Mouse (Mus musculus) adrenal gland, postnatal 36 days (tissue): ENCODE results near the gene Tmem163. TPM values are rescaled to one million over a fixed set of nuclear protein-coding genes. Genes with fewer than 3 reads are reported as not detected.
A peak's percentile ranks its signal among the peaks of the same experiment; 100 is the strongest.

ENCODE experiments used
- DNase-seq, 2 experiments: peaks; one replicate each; pipeline ENCODE4 v3.0.0; 2021; ENCODE audit warnings: mixed read lengths in 1 of 2
- long read RNA-seq, 2 experiments: library from polyadenylated mRNA; stranded (forward); transcript quantifications; one replicate each; pipeline ENCODE4 v2.0.0; 2021; ENCODE audit warnings: borderline sequencing depth in 2 of 2
- total RNA-seq, 2 experiments: library from RNA; stranded (reverse); gene quantifications; 2 replicates each; pipeline ENCODE4 v1.2.3; 2021

The Tmem163 gene
- total RNA-seq: under 1 TPM in 1 of 2 experiments, not detected in 1; 0.26 TPM
- long read RNA-seq, experiment 1, partial matches to known transcripts: 0 of 1 reads
- long read RNA-seq, experiment 1, other reads (novel, unspliced or antisense): 1 of 1 reads
- long read RNA-seq, experiment 2: 0 reads

DNA sequence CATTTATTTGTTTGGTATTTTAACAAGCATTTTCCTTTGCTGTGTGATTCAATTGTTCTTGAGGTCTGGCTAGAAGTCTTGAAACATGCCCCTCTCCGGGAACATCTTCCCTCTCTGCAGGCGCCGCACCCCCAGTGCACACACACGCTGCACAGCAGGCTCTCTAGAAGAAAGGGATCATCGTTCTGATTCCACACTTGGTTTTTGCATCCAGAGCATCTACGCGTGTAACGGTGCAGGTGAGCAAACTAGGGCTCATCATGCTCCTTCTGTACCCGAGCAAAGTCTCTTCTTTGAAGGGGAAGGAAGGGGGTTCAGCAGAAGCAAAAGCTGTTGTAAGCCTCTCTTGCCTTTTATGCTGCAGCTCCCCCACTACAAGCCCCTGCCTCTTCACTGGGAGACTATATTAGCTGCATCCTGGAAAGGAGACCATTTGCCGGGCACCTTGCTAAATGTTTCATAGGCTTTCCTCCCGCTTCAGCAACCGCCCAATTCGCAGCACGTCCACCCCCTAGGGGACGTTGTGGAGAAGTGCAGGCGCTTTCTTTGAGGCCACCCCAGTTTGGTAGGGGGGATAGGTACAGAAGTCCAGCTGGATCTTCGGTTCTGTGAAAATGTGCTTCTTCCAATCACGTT is at the start of gene Tmem163:
Tmem163 (minus strand) TSS at position 51 of the 636 bp plus-strand sequence.
- DNase-seq: peak; percentile 45 to 57

DNA sequence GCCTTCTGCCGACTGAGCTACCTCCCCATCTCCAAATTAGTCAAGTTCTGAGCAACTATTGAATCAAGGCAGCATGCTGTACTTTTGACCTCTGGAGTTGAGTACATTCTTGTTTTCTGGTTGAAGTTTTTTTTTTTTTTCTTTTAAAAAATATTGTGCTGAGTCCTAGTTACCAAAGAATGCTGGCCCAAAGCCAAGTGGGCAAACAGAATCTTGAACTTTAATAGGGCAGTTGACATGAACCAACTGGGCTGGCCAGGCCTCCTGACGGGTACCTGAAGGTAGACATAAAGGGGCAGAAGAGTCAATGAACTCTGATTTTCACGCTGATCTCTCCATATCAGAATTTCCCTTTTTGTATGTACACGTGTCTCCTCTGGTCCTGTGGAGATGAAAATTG is 49.7 kb upstream of the Tmem163 start, which contains the start of gene Acmsd:
Acmsd (plus strand) TSS at position 318 of the 400 bp plus-strand sequence.
- DNase-seq: peak in 1 of 2 experiments; percentile 8

DNA sequence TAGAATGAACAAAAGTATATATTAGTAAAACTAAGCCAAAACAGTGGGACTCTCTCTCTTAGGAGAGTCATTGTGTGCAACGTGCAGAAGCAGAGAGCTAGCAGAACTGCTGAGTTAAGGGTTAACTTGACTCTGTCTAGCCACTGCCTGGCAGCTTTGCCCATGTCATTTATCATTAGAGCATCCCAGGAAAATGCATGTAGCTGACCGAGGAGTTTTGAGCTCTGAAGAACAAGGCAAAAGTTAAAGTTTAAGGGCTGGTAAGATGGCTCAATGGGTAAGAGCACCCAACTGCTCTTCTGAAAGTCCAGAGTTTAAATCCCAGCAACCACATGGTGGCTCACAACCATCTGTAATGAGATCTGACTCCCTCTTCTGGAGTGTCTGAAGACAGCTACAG is 44.2 kb upstream of the Tmem163 start:
- DNase-seq: no peak

DNA sequence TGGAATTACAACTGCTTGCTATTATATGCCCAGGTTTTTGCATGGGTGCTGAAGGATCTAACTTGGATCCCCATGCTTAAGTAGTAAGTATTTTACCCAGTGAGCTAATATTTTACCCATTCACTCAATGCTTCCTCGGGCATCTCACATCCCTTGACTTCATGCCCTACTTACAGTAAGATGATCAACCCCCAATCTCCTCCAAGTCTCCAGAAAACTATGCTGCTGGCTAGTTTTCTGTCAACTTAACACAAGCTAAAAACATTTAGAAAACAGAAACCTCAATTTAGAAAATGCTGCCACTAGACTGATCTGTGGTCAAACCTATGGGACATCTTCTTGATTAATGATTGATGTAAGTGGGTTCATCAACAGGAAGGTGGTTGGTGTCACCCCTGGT is 38.9 kb upstream of the Tmem163 start:
- no peak for DNase-seq

DNA sequence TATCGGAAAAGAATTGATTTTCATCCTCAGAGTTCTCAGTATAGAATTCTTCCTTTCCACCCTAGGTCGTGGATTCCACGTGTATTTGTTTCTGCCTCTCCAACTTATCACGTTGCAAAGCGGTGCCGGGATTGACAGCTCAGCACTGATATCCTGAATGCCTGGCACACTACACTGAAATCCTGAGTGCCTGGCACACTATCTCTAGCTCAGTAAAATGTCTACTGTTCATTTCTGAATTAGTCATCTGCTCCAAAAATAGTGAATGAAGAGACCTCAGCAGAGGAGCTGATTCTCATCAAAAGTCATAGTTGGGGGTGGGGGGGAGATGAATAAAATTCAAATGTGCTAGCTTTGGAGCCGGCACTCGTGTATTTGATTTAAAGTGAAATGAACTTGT is 37.1 kb upstream of the Tmem163 start:
- no peak for DNase-seq

DNA sequence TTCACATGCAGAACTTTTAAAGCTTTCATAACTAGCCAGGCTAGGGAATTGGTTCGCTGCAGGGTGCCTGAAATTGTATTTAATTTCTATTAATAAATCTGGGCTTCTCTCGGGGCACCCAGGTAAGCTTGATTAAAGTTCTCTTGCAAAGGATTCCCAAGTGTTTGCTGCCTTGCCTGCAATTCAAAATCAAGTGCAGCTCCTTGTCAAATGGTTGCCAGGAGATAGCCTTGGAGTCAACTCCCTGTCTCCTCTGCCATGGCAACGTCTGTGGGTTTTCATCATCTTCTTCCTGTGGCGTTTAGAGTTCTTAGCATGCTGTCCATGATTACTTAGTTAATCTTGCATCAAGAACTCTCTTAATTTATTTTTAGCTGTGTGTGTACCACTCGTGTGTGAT is 26.9 kb upstream of the Tmem163 start:
- no peak for DNase-seq

DNA sequence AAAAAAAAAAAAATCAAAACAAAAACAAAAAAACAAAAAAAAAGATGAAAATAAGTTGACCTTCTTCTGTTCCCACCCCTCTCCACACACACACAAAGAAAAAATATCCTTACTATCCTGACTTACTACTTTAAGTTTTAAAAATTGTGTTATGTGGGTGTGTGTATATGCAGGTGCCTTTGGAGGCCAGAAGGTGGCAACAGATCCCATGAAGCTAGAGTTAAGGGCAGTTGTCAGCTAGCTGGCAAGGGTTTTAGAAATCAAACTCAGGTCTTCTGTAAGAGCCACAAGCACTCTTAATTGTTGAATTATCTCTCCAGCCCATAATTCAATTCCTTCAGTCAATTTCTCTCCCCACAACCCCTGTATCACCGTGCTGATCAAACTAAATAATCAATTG is 22.8 kb upstream of the Tmem163 start:
- DNase-seq: no peak

DNA sequence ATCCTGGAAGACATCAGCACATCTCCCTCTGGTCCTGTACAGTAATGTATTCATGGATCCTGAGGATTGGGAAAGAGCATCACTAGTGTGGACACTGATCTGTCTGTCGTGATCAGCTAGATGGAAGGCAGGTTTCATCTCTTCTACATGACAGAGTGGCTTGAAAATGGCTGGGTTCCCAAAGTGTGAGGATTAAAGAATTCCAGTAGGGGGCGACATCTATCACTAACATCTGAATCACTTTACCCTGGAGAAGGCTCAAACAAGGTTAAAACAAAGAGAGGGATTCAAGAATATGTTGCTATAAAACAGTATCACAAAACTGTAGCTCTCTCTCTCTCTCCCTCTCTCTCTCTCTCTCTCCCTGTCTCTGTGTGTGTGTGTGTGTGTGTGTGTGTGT is 17.2 kb upstream of the Tmem163 start:
- no peak for DNase-seq

DNA sequence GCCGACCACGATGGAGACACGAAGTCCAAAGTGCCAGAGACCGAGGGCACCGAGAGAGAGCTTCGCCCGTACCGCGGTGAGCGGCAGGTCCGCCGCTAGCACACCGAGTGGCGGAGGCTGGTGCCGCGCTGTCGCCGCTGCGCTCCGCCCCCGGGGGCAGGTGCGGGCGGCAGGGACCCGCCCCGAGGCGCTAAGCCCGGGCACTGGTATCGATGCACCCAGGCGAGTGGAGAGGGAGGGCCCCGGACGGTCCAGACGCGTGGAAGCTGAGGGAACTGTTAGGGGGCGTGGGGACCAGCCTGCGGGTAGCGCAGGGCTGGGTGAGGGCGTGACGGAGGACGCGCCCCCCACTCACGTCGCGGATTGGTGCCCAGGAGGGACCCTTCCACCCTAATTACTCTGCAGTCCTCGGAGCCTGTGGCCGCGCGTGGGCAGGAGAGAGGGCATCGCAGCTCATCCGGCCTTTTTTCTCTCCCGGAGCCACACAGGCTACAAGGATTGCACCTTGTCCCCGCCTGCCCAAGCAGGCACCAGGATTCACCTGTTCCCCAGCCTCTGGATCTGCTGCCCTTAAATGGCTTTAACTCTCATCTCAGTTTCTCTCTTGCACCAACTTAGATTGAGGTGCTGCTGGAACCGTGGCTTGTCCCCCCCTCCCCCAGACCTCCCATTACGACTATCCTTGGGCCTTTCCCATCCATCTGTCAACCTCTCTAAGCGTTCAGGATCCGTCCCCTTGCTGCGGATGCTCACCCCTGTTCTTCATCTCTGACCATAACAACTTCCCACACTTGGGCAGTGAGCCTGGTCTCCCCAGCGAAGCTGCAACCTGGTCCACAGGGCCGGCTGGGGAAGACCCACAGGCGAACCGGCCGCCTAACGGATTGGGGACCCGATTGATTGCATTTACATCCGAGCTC is 1.4 kb downstream of the Tmem163 start:
- DNase-seq: peak; percentile 37 to 40

DNA sequence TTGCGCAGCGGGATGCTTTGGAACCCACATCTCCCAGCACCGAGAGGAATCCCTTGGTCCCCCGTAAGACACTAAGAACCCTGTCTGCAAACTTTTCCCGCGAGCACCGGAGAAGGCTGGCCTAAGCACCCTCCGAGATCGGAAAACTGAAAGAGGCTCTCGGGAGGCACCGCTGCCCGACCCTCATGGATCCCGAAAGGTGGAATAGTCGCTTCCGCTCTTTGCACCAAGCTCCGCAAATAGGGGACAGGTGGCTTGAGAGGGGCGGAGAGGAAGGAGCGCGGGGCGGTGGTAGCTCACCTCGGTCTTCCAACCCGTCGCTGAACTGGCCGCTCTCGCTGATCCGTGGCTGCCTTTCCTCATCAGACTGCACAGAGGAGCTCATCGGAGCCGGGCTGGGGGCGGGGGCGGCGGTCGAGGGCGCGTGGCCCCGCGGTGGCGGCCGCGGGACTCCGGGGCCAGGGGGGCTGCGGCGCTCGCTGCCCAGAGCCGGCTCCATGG is 2.2 kb downstream of the Tmem163 start:
- peak; percentile 14 to 15 for DNase-seq

DNA sequence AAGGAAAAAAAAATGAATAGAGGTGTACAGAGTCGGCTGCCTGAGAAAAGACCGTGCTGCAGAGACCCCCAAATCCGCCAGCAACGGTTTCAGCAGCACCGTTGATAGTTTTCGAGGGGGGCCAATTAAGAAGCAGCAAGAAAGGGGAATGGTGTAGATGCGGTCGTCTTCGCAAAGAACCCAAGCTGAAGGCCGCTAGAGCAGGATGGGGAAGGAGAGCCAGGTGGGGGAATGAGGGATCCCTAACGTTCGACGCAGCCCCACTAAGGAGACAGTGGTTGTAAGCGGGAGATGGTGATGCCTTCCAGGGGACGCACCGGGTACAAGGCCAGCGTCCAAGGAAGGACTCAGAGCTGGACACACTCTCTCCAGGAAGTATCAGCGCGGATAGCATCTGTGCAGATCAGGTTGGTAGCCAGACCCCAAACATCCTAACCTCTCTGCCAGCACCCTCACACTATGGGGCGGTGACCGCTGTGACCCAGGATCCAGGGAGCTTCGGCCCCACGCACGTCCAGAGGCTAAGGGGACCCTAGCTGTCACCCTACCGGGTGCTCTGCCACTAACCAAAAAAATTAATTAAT is 2.7 kb downstream of the Tmem163 start:
- DNase-seq: no peak

DNA sequence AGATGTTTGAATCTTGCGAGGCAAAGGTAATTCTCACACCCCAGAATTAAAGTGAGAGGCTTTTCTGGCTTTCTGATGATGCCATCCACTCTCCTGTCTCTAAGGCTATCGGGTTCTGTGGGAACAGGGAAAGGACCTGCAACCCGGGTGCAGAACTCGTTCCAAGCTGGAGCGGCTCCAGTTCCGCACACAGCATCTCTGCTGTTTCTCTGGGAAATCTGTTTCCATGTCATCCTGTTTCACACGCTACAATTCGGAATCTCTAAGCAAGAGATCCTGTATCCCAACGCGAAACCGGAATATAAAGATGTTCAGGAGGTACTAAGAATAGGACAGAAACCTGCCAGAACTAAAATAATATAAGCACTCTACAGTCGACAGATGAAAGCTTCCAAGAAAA is 3.2 kb downstream of the Tmem163 start:
- DNase-seq: no peak

DNA sequence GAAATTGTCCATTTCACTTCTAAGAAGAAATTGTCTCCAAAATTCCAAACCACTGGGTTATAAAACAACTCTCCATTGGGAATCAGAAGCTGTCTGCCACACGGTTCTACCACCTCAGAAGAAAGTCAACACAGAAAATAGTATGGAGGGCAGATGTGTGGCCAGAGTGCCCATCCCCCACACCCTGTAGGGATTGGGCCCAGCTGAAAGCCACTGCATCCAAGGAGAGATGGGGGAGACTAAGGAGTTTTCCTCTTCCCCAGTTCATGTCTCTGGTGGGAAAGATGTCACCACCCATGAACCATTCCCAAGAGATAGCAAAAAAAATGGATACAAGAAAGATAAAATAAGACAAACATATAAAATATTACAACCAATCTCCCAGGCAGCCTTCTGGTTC is 4.1 kb downstream of the Tmem163 start:
- no peak for DNase-seq

DNA sequence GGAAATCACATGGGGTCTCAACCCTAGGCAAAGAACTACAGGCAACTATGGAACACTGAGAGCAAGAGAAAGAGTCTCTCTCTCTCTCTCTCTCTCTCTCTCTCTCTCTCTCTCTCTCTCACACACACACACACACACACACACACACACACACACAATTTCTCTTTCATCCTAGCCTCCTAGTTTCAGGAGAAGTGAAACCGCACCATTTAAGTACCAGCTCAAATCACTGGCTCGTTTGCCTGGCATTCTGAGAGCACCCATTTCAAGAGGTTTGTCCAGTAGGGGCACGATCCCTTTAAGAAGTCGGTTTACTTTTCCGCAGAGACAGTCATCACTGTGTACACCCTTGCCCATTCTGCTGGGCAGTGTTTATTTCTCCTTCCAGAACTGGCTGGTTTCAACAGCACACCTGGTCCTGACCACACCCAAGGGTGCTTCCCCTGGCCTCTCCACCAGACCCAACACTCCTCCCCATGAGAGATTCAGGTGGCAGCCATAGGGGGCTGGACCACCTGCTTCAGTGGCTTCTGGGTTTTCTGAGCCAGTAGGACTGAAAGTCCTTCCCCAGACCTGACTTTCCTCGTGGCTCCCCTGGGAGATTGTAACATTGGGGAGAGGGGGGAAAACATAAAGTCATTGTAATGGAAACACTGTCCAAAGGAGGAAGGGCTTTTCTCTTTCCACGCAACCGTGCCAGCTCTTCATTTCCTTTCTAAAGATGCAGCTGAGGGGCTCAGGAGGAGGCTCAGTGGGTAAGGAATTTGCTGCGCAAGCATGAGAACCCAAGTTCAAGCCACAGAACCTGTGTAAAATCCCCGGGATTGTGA is 5.9 kb downstream of the Tmem163 start:
- DNase-seq: no peak

DNA sequence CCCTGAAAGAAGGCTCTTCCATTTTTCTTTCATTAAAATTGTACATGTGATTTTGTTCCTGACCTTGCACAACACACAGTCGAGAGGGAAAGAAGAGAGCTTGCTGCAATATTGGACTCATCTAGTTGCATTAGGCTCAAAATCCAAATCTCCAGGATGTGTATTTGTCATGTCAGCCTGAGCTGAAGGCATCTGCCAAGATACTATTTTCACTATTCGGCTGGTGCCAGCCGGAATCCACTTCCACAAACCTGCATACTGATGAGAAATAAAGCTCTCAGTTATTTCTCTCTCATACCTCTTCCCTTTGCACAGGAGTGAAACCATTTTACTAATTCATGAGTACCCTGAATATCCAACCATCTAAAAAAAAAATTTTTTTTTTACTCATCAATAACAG is 11.2 kb downstream of the Tmem163 start:
- DNase-seq: no peak

DNA sequence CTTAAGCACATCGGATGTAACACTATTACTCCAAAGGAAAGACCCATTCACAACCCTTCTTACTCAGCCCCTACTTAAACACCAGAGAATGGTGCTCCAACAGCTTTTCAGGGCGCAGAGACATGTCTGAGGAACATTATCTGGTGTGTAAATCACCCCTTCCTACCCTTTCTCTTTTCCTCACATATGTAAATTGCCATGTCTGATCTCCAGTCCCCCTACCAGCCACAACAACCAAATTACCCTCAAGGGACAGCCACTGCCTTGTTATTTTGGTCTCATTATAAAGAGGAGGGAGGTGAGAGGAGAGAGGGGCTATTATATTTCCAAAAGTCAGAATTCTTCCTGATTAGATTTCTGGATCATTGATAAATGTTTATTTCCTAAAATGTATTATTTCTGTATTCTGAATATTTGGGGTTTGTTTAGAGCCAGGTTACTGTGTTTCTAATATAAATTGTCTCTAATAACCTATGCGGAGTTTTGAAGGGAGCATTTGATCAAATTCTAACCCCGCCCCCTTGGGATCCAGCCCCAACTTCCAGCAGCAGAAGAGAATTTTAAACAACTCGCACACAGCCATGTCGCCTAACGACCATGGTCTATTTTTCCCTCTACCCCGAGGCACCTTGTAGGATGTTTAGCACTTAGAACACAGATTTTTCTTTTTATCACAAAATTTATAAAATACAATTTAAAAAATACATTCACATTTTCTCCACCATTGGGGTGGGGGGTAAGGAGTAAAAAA is 12.1 kb downstream of the Tmem163 start:
- DNase-seq: no peak

DNA sequence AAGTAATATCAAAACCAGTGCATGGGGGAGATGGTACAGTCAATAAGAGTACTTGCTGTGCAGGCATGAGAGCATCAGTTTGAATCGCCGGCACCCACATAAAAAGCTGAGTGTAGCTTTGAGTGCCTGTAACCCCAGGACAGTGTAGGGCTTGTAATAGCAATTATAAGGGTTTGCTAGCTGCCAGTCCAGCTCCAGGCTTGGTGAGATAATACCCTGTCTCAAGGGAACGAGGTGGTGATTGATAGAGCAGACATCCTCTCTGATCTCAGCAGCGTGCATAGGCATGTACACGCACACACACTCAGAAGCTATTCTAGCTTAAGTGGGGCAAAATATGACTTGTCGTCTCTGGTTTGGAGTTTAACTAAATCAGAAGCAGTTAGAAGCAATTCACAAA is 13.1 kb downstream of the Tmem163 start:
- DNase-seq: no peak

DNA sequence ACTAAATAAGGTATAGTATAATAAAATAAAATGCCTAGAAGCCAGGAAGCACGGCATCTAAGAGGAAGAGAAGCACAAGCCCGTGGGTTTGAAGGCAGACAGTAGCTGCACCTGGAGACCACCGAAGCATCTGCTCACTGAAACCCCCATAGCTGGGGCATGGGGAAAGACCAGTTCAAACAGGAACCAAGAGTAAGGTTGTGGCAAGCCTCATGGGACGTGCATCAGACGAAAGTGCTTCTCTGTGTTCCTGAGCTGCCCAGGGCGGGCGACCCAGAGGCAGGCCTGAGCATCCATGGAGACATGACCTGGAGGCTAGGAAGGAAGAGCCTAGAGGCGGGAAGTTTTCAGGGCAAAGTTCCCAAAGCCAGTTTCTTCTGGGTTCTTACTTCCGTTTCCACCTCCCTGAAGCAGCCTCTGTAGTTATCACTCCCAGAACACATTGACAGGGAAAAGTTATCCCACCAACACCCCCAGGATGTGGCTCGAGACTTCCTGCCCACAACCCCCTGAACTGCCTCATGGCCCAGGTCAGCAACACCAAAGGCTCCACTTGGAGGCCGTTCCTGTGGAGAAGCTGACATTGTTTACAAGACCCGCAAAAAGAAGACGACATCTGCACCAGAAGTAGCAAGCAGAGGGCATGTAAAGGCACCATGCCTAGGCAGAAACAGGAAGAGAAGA is 16.8 kb downstream of the Tmem163 start:
- DNase-seq: no peak

DNA sequence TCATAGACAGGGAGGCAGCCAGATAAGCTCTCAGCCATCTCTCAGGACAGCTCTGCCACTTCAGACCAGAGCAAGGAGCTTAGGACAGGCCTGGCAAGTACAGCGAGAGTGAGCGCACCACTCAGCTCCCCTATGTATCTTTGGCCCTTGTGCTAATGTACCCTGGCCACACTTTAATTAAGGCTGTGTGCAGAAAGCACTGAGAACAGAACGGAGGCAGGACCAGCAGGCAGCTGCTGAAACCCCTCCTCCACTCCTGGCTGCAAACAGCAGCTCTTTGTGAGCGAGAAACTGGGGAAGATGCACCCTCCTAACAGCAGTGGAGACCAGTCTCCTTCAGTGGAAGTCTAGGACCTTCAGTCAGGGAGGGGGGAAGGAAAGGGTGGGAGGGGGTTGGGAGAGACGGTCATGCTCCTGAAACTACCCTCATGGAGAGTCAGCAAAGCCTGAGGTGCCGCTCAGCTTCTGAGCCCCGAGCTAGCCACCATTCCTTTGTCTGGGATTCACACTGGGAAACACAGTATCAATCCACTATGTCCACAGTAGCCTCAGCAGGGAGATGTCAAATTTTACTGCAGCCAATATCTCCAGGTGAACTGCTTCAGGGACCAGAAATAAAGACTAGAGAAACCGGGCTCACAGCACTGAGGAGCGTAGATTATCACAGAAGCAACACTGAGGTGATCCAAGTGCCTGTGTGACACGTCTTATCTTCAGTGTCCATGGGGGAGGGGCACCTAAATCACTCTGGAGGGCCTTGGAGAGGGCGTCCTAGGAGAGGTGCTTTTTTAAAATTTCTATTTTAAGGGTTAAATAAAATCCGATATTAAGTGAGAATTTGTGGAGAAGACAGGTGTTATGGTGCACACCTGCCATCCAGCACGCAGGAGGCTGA is 18.0 kb downstream of the Tmem163 start:
- no peak for DNase-seq
